Mouse (Mus musculus) forebrain, embryonic 11.5 days (tissue): ENCODE measurements around the gene Jag2. TPM values are rescaled to one million over a fixed set of nuclear protein-coding genes. Genes with fewer than 3 reads are reported as not detected.

Experiments used
- ATAC-seq: fragments of 200-750 bp; cut with Nextera tagmentation; replicated peaks from 2 replicates; pipeline ENCODE4 v1.8.0; 2017; ENCODE audit warnings: moderate TSS enrichment; ENCODE audit not compliant: low FRiP score
- DNase-seq: peaks from one replicate; pipeline ENCODE4 v3.0.0-alpha.2; 2017; ENCODE audit warnings: low spot score
- H3K27ac ChIP-seq: fragments of 300-500 bp; sonication (generic); 2 replicates; pipeline ENCODE4 v1.5.1; 2014; ENCODE audit warnings: low read depth, low read length
- H3K27me3 ChIP-seq: fragments of 300-500 bp; sonication (generic); 2 replicates; pipeline ENCODE4 v1.6.1; 2014; ENCODE audit warnings: mild to moderate bottlenecking, low read length, mixed read lengths; ENCODE audit not compliant: control insufficient read depth, insufficient read depth
- H3K36me3 ChIP-seq: fragments of 300-500 bp; sonication (generic); 2 replicates; pipeline ENCODE4 v1.6.1; 2014; ENCODE audit warnings: mild to moderate bottlenecking, low read length, moderate library complexity, mixed read lengths; ENCODE audit not compliant: control insufficient read depth, insufficient read depth
- H3K4me1 ChIP-seq: fragments of 300-500 bp; sonication (generic); replicated peaks from 2 replicates; pipeline ENCODE4 v1.6.1; 2014; ENCODE audit warnings: low read length, mixed read lengths; ENCODE audit not compliant: control insufficient read depth, insufficient read depth
- H3K4me2 ChIP-seq: fragments of 300-500 bp; sonication (generic); 2 replicates; pipeline ENCODE4 v1.6.1; 2014; ENCODE audit warnings: low read depth, mild to moderate bottlenecking, low read length, moderate library complexity, mixed read lengths; ENCODE audit not compliant: severe bottlenecking
- H3K4me3 ChIP-seq: fragments of 300-500 bp; sonication (generic); 2 replicates; pipeline ENCODE4 v1.5.1; 2014; ENCODE audit warnings: low read depth, low read length
- H3K9ac ChIP-seq: fragments of 300-500 bp; sonication (generic); 2 replicates; pipeline ENCODE4 v1.6.1; 2014; ENCODE audit warnings: low read length
- H3K9me3 ChIP-seq: fragments of 300-500 bp; sonication (generic); 2 replicates; pipeline ENCODE4 v1.6.1; 2016; ENCODE audit warnings: low read length, mixed read lengths; ENCODE audit not compliant: control insufficient read depth
- WGBS: fragments of 180-500 bp; shearing (Covaris S2); extraction: QIAGEN DNeasy Blood & Tissue Kit; methylation state at CpG from one replicate; pipeline ENCODE4 v1.1.7; 2014; 5-methylcytosine and 5-hydroxymethylcytosine counted together
- polyA plus RNA-seq: library from polyadenylated mRNA; unstranded; fragments of >200 nt; fragmentation: Nextera tagmentation; extraction: Ambion mirVana; gene quantifications from 2 replicates; pipeline ENCODE4 v1.2.1, GENCODE M21; 2014

Gene Jag2
- polyA plus RNA-seq, 1 experiment from 2014 or later = 3.2 TPM

DNA sequence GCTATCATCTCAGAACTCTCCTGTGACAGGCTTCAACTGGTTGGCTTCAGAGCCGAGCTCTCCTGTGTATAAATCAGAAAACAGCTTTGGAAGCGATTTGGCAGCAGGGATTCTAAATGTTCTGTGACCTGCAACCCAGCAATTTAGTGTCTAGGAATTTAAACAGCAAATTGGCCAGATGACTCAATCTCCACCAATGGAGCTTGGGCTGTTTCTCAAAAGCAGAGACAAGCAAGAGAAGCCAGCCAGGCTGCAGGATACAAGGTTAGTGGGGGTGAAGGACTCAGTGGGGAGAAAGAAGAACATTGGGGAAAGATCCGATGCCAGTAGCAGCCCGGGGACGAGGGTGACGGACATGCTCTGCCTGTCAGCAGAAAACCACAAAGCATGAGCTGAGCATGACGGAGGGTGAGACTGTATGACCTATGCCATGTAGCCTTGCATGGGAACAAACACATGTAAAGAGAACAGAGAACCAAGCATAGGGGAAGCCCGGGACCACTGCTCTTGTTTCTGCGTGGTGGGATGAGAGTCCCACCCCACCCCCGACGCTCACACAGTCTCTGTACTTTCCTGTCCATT lies 35.2 kb downstream of the Jag2 start:
- Histone ChIP-seq H3K9ac (no peak overlapping the region), H3K36me3 (no peaks in the 10 kb centered on the region), H3K4me2 (no peak overlapping the region), H3K4me1 (no peaks in the 10 kb centered on the region; the same call in 1 of the 2 replicates), H3K4me3 (no peak overlapping the region), H3K9me3 (no peaks in the 10 kb centered on the region), H3K27ac (no peak overlapping the region), H3K27me3 (no peaks in the 10 kb centered on the region)
- ATAC-seq = no peak
- DNase-seq = no peak
- WGBS = 83% methylated on average over 11 of the region's 11 CpGs

DNA sequence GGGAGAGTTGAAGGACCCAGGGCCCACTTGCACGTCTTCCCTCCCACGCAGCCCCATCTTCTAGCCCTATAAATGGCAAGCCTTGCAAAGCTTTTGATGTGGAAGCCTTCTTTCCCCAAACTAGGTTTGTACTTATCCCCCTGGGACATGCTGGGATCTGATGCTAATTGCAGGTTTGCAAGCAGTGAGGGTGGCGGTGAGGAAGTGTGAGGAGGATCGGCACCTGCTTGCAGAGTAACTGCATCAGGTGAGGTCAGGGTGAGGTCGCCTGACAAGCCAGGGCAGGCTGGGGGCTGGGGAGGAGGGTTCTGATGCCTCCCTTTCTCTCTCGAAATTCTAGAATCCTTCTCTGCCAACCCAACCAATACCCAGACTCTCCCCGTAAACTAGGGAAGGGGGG lies 44.1 kb downstream of the Jag2 start:
- Histone ChIP-seq H3K4me1 (no peaks in the 10 kb centered on the region), H3K27me3 (no peaks in the 10 kb centered on the region), H3K36me3 (no peaks in the 10 kb centered on the region), H3K4me2 (no peak overlapping the region), H3K9ac (no peak overlapping the region), H3K9me3 (peaks cover 2% of the 10 kb centered on the region; the same call in 1 of the 2 replicates), H3K27ac (no peak overlapping the region), H3K4me3 (no peak overlapping the region)
- WGBS = 67% methylated on average over 6 of the region's 7 CpGs
- no peak for ATAC-seq
- no peak for DNase-seq

- no peak overlapping the region for H3K9ac ChIP-seq
- DNase-seq = no peak
- no peak overlapping the region for H3K4me2 ChIP-seq
- no peaks in the 10 kb centered on the region for H3K36me3 ChIP-seq
- WGBS = 70% methylated on average over 6 of the region's 6 CpGs
- ATAC-seq = no peak
- H3K27me3 ChIP-seq = peaks cover 29% of the 10 kb centered on the region
- no peaks in the 10 kb centered on the region for H3K9me3 ChIP-seq
- H3K4me1 ChIP-seq = peaks cover 7% of the 10 kb centered on the region
- no peak overlapping the region for H3K27ac ChIP-seq
- no peak overlapping the region for H3K4me3 ChIP-seq
Observed at GRCm38 (mm10) chr12:112881301-112881815, 48.2 kb downstream of the Jag2 start.

DNA sequence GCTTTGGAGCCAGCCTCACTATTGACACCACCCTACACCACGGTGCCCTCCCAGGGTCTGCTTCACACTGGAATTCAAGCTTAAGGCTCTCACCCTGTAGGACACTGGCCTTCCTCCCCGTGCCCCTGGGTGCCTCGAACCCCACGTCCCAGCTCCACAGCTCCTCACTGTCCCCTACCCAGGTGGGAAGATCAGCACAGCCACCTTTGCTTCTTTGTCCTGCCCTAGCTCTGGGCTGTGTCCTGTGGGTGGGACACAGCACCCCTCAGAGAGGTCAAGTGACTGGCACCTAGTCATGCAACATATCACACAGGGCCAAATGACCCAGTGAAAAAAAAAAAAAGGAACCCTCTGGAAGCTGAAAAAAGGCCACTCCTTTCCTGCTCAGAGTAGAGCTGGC lies 48.9 kb downstream of the Jag2 start:
- Histone ChIP-seq H3K27me3 (peaks cover 36% of the 10 kb centered on the region), H3K27ac (no peak overlapping the region)
- ATAC-seq = no peak

DNA sequence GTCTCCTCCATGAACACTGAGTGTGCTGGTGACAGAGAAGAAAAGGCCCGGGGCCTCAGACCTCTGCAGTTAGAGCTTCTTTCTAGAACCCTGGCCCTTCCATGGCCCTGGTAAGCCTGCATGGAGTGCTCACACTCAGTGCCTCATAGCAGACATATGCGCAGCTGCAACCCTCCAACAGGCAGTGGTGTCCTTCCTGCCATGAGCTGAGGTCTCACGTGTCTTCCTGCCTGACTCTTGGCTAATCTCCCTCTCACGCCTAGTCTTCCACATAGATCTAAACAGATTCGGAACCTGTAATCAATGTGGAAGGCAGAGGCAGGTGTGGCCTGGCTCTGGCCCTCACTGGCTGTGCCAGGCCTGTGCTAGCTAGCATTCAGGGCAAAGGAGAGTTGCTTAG lies 49.8 kb downstream of the Jag2 start:
- Histone ChIP-seq H3K4me2 (no peak overlapping the region), H3K36me3 (no peaks in the 10 kb centered on the region), H3K27ac (no peak overlapping the region), H3K9ac (no peak overlapping the region), H3K4me1 (peaks cover 11% of the 10 kb centered on the region), H3K4me3 (no peak overlapping the region), H3K9me3 (no peaks in the 10 kb centered on the region), H3K27me3 (peaks cover 45% of the 10 kb centered on the region)
- DNase-seq (no peak), ATAC-seq (no peak)
- WGBS = 75% methylated on average over 5 of the region's 5 CpGs

More for the DNA sequence above, 48.9 kb downstream of the Jag2 start:
- no peak overlapping the region for H3K4me3 ChIP-seq
- H3K4me2 ChIP-seq = no peak overlapping the region
- no peak overlapping the region for H3K9ac ChIP-seq
- no peak for DNase-seq
- peaks cover 11% of the 10 kb centered on the region for H3K4me1 ChIP-seq
- H3K36me3 ChIP-seq = no peaks in the 10 kb centered on the region
- WGBS = 77% methylated on average over 4 of the region's 4 CpGs
- no peaks in the 10 kb centered on the region for H3K9me3 ChIP-seq

- peak; percentile 70 for DNase-seq
- Histone ChIP-seq H3K27ac (no peak overlapping the region), H3K9ac (peak overlapping the region; percentile 39), H3K36me3 (no peaks in the 10 kb centered on the region), H3K4me1 (peaks cover 15% of the 10 kb centered on the region), H3K4me3 (peak overlapping the region; percentile 32), H3K27me3 (peaks cover 60% of the 10 kb centered on the region), H3K4me2 (peak overlapping the region; percentile 54), H3K9me3 (no peaks in the 10 kb centered on the region)
- under 1% methylated on average over 37 of the region's 37 CpGs for WGBS
- ATAC-seq = no peak
Observed at GRCm38 (mm10) chr12:112877607-112878020, 52.0 kb downstream of the Jag2 start.

DNA sequence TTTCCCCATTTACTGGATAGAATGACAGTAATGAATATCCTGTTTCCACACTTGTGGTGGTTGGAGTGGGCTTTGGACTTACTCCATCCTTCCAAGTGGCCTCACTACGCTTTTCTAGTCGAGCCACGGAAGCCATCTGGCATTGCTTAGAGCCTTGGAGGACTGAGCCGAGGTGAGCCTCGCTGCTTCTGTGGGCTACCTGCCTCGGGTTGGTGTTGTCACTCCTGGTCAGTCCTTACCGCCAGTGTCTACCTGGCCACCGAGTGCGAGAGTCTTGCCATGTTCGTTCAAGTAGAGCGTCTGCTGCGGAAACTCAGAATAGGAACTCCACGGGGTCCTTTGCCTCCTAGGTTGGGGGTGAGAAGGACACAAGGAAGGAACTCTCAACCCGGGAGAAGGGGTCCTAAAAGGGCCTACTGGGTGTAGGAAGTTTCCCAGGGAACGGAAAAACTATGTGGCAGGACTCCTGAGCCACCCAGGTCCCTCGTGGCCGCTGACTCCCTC lies 52.5 kb downstream of the Jag2 start:
- no peaks in the 10 kb centered on the region for H3K9me3 ChIP-seq
- peaks cover 60% of the 10 kb centered on the region for H3K27me3 ChIP-seq
- no peak for DNase-seq
- WGBS = 7% methylated on average over 17 of the region's 17 CpGs
- H3K4me1 ChIP-seq = peaks cover 15% of the 10 kb centered on the region
- no peak for ATAC-seq
- H3K36me3 ChIP-seq = no peaks in the 10 kb centered on the region
- H3K4me3 ChIP-seq = peak overlapping the region; percentile 32
- no peak overlapping the region for H3K27ac ChIP-seq
- peak overlapping the region; percentile 39 for H3K9ac ChIP-seq
- peak overlapping the region; percentile 54 for H3K4me2 ChIP-seq

DNA sequence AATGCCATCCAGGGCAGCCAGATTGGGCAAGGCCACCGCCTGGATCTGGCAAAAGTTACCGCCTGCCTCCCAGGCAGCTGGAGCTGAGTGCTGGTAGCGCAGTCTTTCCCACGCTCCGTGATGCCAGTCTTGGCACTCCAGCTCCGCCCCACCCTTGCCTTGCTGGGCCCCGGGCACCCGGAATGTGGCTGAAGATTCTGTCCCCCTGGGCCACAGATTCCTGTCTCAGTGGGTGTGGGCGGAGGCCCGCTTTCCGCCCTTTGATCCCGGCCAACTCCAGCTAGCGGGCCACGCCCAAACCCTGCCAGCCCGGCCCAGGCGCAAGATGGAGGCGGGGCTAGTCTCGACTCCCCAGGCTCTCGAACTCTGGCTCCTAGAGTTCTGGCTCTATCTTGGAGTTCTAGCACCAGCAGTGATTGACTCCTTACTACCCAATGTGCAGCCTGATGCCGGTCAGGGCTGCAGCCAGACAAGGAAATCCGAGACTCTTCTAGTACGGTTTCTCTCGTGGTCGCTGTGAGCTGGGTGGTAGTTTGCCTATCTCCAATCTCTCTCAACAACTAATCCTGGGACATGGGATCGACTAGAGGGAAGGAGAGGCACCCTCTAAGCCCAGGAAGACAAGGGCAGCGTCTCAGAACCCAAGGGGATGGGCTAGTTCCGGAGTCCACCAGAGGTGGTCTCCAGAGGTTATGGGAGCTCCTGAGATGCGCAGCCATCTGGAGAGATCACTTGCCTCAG lies 53.1 kb downstream of the Jag2 start:
- H3K27me3 ChIP-seq = peaks cover 60% of the 10 kb centered on the region
- no peak overlapping the region for H3K27ac ChIP-seq
- ATAC-seq = peak; percentile 27; the same call in 1 of the 2 replicates
- peak; percentile 65 for DNase-seq
- H3K9ac ChIP-seq = no peak overlapping the region
- 5% methylated on average over 28 of the region's 28 CpGs for WGBS
- no peaks in the 10 kb centered on the region for H3K36me3 ChIP-seq
- peak overlapping the region; percentile 5; the same call in 1 of the 2 replicates for H3K4me3 ChIP-seq
- peak overlapping the region; percentile 25 for H3K4me2 ChIP-seq
- H3K4me1 ChIP-seq = peaks cover 15% of the 10 kb centered on the region
- no peaks in the 10 kb centered on the region for H3K9me3 ChIP-seq
